Comparison of ENCODE assay signal across 31 mouse cellular contexts in the genomic region with DNA sequence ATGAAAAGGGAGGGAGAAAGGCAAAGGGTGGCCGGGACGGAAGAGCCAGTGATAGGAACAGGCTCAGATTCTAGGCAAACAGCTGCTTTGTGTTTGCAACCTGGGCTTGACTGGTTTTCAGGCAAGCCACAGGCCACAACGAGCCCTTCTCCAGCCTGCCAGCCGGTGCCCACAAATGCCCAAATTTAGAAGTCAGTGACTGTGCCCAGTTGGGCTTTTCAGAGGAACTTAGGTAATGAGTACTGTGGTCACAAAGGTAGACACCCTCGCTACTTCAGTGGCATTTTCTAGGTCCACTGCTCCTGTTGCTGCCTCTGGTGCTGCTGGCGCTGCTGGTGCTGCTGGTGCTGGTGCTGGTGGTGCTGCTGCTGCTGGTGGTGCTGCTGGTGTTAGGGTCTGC.
A peak's percentile ranks its signal among the peaks of the same experiment; 100 is the strongest.
DNase-seq lines count a peak whose midpoint lies in the region; ATAC-seq and TF ChIP-seq lines count a peak whose summit lies in the region.
"Had no signal": no experiment of that assay in that cellular context is flagged by ENCODE, and none has a peak within 500 bp of the region (broad histone marks: within the 10 kb centered on the region; RNA-seq: fewer than 3 reads in every experiment).

No protein-coding gene starts in this region.

- 73% methylated on average over 6 of the region's 6 CpGs for WGBS in embryonic facial prominence, embryonic 14.5 days
- 86% methylated on average over 6 of the region's 6 CpGs for WGBS in embryonic facial prominence, embryonic 10.5 days
- WGBS in kidney, embryonic 16.5 days: 63% methylated on average over 6 of the region's 6 CpGs
- WGBS in liver, postnatal 0 days (ENCODE audit: insufficient replicate concordance): 58% methylated on average over 6 of the region's 6 CpGs

- TF ChIP-seq EP300 in liver, postnatal 0 days (IDR thresholded peaks at IDR 0.05; ENCODE audit: low read depth): no peak

- no peaks in the 10 kb centered on the region for H3K9me3 ChIP-seq in embryonic facial prominence, embryonic 14.5 days (ENCODE audit: control insufficient read depth, low read length)
- H3K9me3 ChIP-seq in embryonic facial prominence, embryonic 10.5 days: no peaks in the 10 kb centered on the region
- H3K9me3 ChIP-seq in kidney, embryonic 16.5 days (ENCODE audit: low read length): no peaks in the 10 kb centered on the region
- no peaks in the 10 kb centered on the region for H3K9me3 ChIP-seq in liver, postnatal 0 days (ENCODE audit: low read length)
- H3K9me3 ChIP-seq: embryonic facial prominence, embryonic 12.5 days; limb, embryonic 12.5 days; liver, embryonic 15.5 days; lung, embryonic 15.5 days; midbrain, embryonic 13.5 days; neural tube, embryonic 13.5 days; stomach, embryonic 15.5 days had no signal

- ATAC-seq in embryonic facial prominence, embryonic 14.5 days (ENCODE audit: low read depth): no peak
- ATAC-seq in kidney, embryonic 16.5 days (ENCODE audit: low FRiP score, low TSS enrichment): no peak
- no peak for ATAC-seq in liver, postnatal 0 days
- ATAC-seq: activated CD4-positive, CD25-positive, alpha-beta regulatory T cell, adult 4 months; forebrain, embryonic 16.5 days; intestine, postnatal 0 days; midbrain, embryonic 13.5 days had no signal

- H3K36me3 ChIP-seq in embryonic facial prominence, embryonic 14.5 days (ENCODE audit: control insufficient read depth, insufficient read depth, low read length): no peaks in the 10 kb centered on the region
- H3K36me3 ChIP-seq in embryonic facial prominence, embryonic 10.5 days (replicated peaks): no peaks in the 10 kb centered on the region
- no peaks in the 10 kb centered on the region for H3K36me3 ChIP-seq in kidney, embryonic 16.5 days (ENCODE audit: insufficient read depth, low read length)
- no peaks in the 10 kb centered on the region for H3K36me3 ChIP-seq in liver, postnatal 0 days (replicated peaks; ENCODE audit: insufficient read depth, low read length)
- H3K36me3 ChIP-seq: embryonic facial prominence, embryonic 12.5 days; limb, embryonic 12.5 days; liver, embryonic 15.5 days; lung, embryonic 15.5 days; midbrain, embryonic 13.5 days; neural tube, embryonic 13.5 days; stomach, embryonic 15.5 days had no signal

- no peak for TF ChIP-seq CTCF in brain, embryonic 14.5 days (IDR thresholded peaks at IDR 0.05; ENCODE audit: borderline replicate concordance, extremely low read depth, insufficient read depth, insufficient read length)
- TF ChIP-seq CTCF in liver, postnatal 0 days (IDR thresholded peaks at IDR 0.05; ENCODE audit: low read depth): no peak

- no peak overlapping the region for H3K27ac ChIP-seq in embryonic facial prominence, embryonic 14.5 days (replicated peaks; ENCODE audit: low read depth, low read length)
- no peak overlapping the region for H3K27ac ChIP-seq in embryonic facial prominence, embryonic 10.5 days (replicated peaks)
- H3K27ac ChIP-seq in kidney, embryonic 16.5 days (ENCODE audit: low read length): no peak overlapping the region
- no peak overlapping the region for H3K27ac ChIP-seq in liver, postnatal 0 days (ENCODE audit: low read depth)
- H3K27ac ChIP-seq: embryonic facial prominence, embryonic 12.5 days; left cerebral cortex, adult 2 months; limb, embryonic 12.5 days; liver, embryonic 15.5 days; lung, embryonic 15.5 days; midbrain, embryonic 13.5 days; neural tube, embryonic 13.5 days; stomach, embryonic 15.5 days had no signal

- no peak overlapping the region for H3K4me3 ChIP-seq in embryonic facial prominence, embryonic 14.5 days (ENCODE audit: low read depth, low read length)
- H3K4me3 ChIP-seq in embryonic facial prominence, embryonic 10.5 days: no peak overlapping the region
- no peak overlapping the region for H3K4me3 ChIP-seq in kidney, embryonic 16.5 days (ENCODE audit: low read length)
- H3K4me3 ChIP-seq in liver, postnatal 0 days (ENCODE audit: low read depth, low read length): no peak overlapping the region
- H3K4me3 ChIP-seq: embryonic facial prominence, embryonic 12.5 days; erythroblast, embryonic 14.5 days; left cerebral cortex, adult 2 months; limb, embryonic 12.5 days; liver, embryonic 15.5 days; lung, embryonic 15.5 days; midbrain, embryonic 13.5 days; neural tube, embryonic 13.5 days; stomach, embryonic 15.5 days had no signal

- no peak for TF ChIP-seq POLR2A in brain, embryonic 14.5 days (IDR thresholded peaks at IDR 0.05; ENCODE audit: borderline replicate concordance, extremely low read depth, insufficient read depth, insufficient read length, poor library complexity, severe bottlenecking)

- no peak overlapping the region for H3K4me2 ChIP-seq in embryonic facial prominence, embryonic 14.5 days (ENCODE audit: low read depth, low read length)
- no peak overlapping the region for H3K4me2 ChIP-seq in kidney, embryonic 16.5 days (replicated peaks; ENCODE audit: low read depth, low read length)
- H3K4me2 ChIP-seq in liver, postnatal 0 days (ENCODE audit: low read depth, low read length): no peak overlapping the region
- H3K4me2 ChIP-seq: embryonic facial prominence, embryonic 12.5 days; heart, embryonic 11.5 days; limb, embryonic 12.5 days; liver, embryonic 15.5 days; lung, embryonic 15.5 days; midbrain, embryonic 13.5 days; neural tube, embryonic 13.5 days; stomach, embryonic 15.5 days had no signal

- DNase-seq in embryonic facial prominence, embryonic 14.5 days (ENCODE audit: low spot score): peak; percentile 10
- DNase-seq in embryonic facial prominence, embryonic 10.5 days (ENCODE audit: low spot score): no peak
- peak; percentile 20 for DNase-seq in kidney, adult 18-20 months
- peak; percentile 28 for DNase-seq in brain, embryonic 14.5 days (ENCODE audit: low read depth)
- peak; percentile 14 for DNase-seq in kidney, postnatal 14 days
- DNase-seq in left cerebral cortex, adult 11 months (ENCODE audit: low spot score): no peak
- no peak for DNase-seq in liver, postnatal 0 days
- DNase-seq: adrenal gland, adult 2 months; adrenal gland, postnatal 36 days; cerebellum, adult 2 months; cerebellum, postnatal 14 days; heart, adult 11 months; heart, postnatal 36 days; lung, postnatal 36 days; thymus, adult 18-20 months; thymus, postnatal 25 days had no signal

- H3K9ac ChIP-seq in embryonic facial prominence, embryonic 14.5 days (ENCODE audit: low read depth, low read length): no peak overlapping the region
- no peak overlapping the region for H3K9ac ChIP-seq in kidney, embryonic 16.5 days (replicated peaks; ENCODE audit: low read length)
- H3K9ac ChIP-seq in liver, postnatal 0 days (replicated peaks): no peak overlapping the region
- H3K9ac ChIP-seq: embryonic facial prominence, embryonic 12.5 days; limb, embryonic 12.5 days; liver, embryonic 15.5 days; lung, embryonic 15.5 days; midbrain, embryonic 13.5 days; neural tube, embryonic 13.5 days; stomach, embryonic 15.5 days had no signal

- no peaks in the 10 kb centered on the region for H3K27me3 ChIP-seq in embryonic facial prominence, embryonic 14.5 days (replicated peaks; ENCODE audit: control insufficient read depth, insufficient read depth, low read length)
- peaks cover 9% of the 10 kb centered on the region; the same call in 1 of the 2 replicates for H3K27me3 ChIP-seq in embryonic facial prominence, embryonic 10.5 days (replicated peaks; ENCODE audit: low read depth, poor library complexity, severe bottlenecking)
- H3K27me3 ChIP-seq in kidney, embryonic 16.5 days (ENCODE audit: insufficient read depth, low read length): no peaks in the 10 kb centered on the region
- no peaks in the 10 kb centered on the region for H3K27me3 ChIP-seq in liver, postnatal 0 days (ENCODE audit: insufficient read depth, low read length)
- H3K27me3 ChIP-seq: CH12.LX; liver, embryonic 15.5 days; midbrain, embryonic 13.5 days; stomach, embryonic 15.5 days had no signal

- 0 out of 2 replicates have a peak, but pooled peaks cover 5% of the 10 kb centered on the region for H3K4me1 ChIP-seq in embryonic facial prominence, embryonic 14.5 days (ENCODE audit: control insufficient read depth, insufficient read depth, low read length)
- peaks cover 9% of the 10 kb centered on the region; the same call in 1 of the 2 replicates for H3K4me1 ChIP-seq in embryonic facial prominence, embryonic 10.5 days
- H3K4me1 ChIP-seq in kidney, embryonic 16.5 days (ENCODE audit: insufficient read depth, low read length): no peaks in the 10 kb centered on the region
- H3K4me1 ChIP-seq in liver, postnatal 0 days (ENCODE audit: insufficient read depth): 0 out of 2 replicates have a peak, but pooled peaks cover under 1% of the 10 kb centered on the region
- H3K4me1 ChIP-seq: liver, embryonic 15.5 days; stomach, embryonic 15.5 days had no signal

Comparison
In these comparisons a context has a peak if more than half of its experiments do, and no peak if none do; other contexts are left out.
1. DNase-seq: peak in embryonic facial prominence, embryonic 14.5 days (single experiment), kidney, adult 18-20 months (single experiment), brain, embryonic 14.5 days (single experiment) and kidney, postnatal 14 days (single experiment); none in embryonic facial prominence, embryonic 10.5 days (single experiment), left cerebral cortex, adult 11 months (single experiment) and liver, postnatal 0 days (single experiment).